Mouse (Mus musculus) retina, postnatal 1 day (tissue): ENCODE results near the gene Abcb7.
"Not testable (repeated sequence)": the region's sequence is repeated elsewhere in the genome, so short reads cannot be mapped to it uniquely, and the experiment has no call there.

Source experiments
- DNase-seq: peaks from one replicate; pipeline ENCODE4 v3.0.0-alpha.2; 2012

The Abcb7 gene

DNA sequence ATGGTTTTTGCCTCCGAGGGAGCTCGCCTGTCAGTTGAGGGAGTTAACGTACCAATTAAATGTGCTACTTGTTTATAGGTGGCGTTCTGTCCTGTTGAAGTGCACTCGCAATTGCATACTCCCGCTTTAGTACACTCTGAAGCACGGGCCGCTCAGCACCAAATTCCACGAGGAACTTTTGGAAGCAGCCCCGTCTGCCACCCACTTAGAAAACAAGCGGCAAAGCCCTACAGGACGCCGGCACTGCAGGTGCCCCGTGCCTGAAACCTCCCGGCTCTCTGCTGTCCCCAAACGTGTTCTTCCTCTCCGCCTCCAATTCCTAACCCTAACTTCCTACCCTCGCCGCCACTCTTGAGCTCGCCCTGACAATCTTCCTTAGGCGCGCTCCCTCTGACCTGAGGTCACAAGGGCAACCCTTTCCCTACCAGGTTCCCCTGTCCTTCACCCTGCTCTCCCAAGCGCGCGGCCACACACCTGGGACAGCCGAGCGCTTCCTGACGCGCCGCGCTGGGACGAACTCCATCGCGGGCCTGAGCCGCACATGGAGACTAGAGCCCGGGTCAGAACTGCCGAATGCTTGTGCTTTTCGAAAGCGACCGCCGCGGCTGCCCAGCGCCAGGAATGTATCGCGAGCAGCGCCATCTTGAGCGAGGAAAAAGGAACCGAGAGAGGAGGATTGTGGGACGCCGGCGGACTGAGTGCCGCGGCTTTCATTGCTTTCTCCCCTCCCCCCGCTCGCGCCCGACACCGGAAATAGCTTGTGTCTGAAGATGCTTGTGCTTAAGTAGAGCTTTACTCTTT lies at the start of gene Abcb7:
Gene Abcb7 (minus strand): TSS at position 674 of the 801 bp plus-strand sequence.
- DNase-seq = peak; percentile 92

DNA sequence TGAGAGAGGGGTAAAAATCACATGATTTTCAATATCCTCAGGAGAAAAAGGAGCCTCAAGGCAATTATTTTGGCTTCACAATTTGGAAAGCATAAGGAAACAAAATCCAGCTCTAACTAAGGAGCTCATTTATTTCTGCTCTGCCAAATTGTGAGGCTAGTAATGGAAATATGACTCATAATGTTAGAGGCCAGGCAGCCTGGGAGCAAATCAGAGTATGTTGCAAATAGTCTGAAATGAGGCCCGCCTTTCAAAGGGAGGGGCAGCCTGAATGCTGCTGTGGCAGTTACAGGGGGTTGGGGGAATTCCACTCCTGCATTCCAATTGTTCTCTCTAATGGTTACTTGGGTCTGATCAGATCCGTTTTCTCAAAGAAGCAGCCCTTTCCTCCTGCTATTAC lies 48.1 kb upstream of the Abcb7 start:
- DNase-seq = no peak

DNA sequence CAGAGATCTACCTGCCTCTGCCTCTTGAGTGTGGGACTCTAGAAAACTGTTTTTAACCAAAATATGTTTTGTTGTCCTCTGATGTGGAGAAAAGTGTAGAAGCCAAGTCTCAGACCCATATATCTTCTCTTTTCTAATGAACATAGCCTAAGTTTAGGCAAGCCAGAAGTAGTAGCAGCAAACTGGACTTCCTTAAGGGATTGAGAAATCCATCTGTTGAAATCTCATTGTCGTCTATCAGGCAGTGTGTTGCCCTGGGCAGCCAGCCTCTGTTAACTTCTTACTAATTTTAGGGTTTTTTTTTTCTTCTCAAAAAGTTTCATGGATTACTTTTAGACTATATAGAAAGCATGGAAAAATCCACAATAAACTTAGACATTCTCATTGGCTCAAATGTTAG lies 38.8 kb upstream of the Abcb7 start:
- DNase-seq = no peak

- DNase-seq = peak; percentile 2
Measured at GRCm38 (mm10) chrX:104433456-104433855, 19.8 kb upstream of the Abcb7 start.

DNA sequence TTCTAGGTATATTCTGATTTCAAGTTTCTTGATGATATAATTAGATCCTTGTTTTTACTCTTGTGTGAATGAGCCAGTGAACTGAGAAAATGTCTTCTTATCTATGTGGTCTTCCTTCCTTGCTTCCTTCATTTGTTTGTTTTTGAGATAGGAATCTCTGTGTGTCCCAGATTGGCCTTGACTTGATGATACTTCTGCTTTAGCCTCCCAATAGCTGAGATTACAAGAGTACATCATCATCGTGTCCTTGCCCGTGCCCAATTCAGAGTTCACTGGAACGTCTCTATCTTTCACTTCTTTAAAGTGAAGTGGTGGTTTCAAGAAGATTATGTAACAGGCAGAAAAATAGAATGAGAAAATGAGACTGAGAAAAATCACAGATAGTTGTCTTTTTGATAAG lies 14.5 kb upstream of the Abcb7 start:
- no peak for DNase-seq

- DNase-seq = no peak
Measured at GRCm38 (mm10) chrX:104413995-104414394, 339 bp upstream of the Abcb7 start.

DNA sequence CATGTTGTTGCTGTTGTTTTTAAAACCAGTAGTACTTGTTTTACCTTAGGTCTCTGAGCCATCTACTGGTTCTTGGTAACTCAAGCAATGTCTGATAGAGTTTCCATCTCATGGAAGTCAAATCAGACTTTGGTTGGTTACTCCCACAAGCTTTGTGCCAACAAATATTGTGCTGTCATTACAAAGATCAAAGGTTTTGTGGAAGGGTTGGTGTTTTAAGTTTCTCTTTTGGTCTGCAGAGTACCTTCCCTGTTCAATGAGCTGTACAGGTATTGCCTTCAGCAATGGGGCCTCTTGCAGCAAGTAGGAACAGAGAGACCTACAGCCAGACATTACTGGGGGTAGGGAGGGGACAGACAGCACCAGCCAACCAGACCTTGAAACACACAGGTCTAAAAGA lies 5.5 kb downstream of the Abcb7 start:
- no peak for DNase-seq

GRCm38 (mm10) chrX:104402463-104402862 lies 11.2 kb downstream of the Abcb7 start:
- DNase-seq = no peak

DNA sequence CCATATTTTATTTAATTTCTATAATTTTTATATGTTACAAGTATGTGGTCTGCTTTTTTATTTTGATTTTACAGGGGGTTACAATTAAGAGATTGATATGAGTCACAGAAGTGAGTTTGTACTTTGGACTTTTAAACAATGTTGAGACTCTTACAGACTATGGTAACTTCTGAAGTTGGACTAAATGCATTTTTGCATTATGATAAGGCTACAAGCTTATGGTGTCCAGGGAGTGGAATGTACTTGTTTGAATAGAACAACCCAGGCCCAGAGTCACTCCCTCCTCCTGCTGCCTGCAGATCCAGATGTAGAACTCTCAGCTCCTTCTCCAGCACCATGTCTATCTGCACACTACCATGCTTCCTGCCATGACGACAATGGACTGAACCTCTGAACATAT lies 12.5 kb downstream of the Abcb7 start:
- DNase-seq = no peak

GRCm38 (mm10) chrX:104397526-104397925 lies 16.1 kb downstream of the Abcb7 start:
- no peak for DNase-seq

GRCm38 (mm10) chrX:104359686-104360085 lies 54.0 kb downstream of the Abcb7 start:
- DNase-seq = no peak

- peak; percentile 0 for DNase-seq
Measured at GRCm38 (mm10) chrX:104355842-104356241, 57.8 kb downstream of the Abcb7 start.

DNA sequence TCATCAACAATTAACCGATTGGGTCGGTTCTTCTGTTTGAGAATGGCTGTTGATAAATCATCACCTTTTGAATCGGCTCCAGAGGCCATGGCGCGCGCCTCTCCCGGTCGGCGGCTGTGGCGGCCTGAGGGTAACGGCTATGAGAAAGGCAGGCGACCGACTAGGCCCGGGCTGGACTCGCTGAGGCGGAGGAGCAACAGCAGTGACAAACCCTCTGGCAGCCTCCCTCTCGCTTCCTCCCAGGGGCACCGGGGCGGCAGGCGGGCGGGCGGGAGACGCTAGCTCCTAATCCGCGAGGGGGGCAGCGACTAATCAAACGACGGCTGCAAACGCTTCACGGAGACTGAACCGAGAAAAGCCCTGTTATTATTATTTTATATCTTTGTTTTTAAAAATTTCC lies 65.5 kb downstream of the Abcb7 start:
- DNase-seq = not testable (repeated sequence)

DNA sequence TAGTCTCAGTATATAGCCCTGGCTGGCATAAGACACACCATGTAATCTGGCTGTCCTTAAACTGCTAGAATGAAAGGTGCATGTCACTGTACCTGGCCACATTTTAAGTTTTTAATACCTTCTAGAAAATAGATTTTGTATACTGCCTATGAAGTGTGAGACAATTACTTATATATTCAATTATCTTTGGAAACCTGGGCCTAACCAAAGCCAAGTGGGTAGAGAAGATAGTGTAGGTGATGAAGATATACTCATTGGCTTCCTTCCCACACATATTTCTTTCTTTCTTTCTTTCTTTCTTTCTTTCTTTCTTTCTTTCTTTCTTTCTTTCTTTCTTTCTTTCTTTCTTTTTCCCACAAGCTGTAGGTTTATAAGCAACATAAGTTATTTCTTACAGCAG lies 121.9 kb downstream of the Abcb7 start:
- DNase-seq = no peak

GRCm38 (mm10) chrX:104279828-104280227 lies 133.8 kb downstream of the Abcb7 start:
- no peak for DNase-seq

DNA sequence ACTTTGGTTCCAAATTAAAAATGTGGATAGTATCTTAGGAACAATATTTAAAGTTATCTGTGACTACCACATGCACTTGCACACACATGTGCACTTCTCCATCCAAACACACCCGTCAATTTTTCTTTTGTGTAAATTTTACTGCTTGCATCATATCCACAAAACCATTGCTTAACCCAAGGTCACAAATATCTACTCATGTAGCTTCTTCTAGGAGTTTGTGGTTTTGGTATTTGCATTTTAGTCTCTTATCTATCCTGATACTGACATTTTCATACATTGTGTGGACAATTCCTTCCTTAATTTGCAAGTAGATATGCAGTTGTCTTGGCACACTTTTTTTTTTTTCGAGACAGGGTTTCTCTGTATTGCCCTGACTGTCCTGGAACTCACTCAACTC lies 149.3 kb downstream of the Abcb7 start:
- DNase-seq = no peak

GRCm38 (mm10) chrX:104262468-104262867 lies 151.2 kb downstream of the Abcb7 start:
- DNase-seq = no peak

DNA sequence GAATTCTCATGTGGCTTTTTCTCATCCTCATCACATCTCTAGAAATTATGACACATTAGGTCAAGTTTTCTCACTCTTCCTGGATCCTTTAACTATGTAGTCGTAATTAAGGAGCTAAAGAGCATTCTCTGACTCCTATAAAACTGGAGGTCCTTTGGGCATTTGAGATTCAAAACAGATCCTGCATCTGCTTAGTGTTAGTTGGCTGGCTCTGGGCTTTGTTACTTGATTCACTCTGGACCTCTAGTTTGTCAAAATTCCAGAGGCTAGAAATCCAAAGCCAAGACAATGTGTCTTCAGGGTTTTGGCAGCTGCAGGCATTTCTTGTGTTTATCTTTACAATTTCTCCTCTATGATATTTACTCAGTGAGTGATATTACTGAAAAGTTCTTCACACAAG lies 157.1 kb downstream of the Abcb7 start:
- no peak for DNase-seq
